Mouse (Mus musculus): ENCODE data around the gene Rab24. TPM values are rescaled to one million over a fixed set of nuclear protein-coding genes. Genes with fewer than 3 reads are reported as not detected.
A peak's percentile ranks its signal among the peaks of the same experiment; 100 is the strongest.

The Rab24 gene
- polyA plus RNA-seq, 1 experiment from 2014 or later, result 108 TPM

GRCm38 (mm10) chr13:55288854-55289253, 32.9 kb downstream of the Rab24 start:
- DNase-seq, result peak; percentile 19
- no peak overlapping the region for H3K27ac ChIP-seq (replicated peaks; ENCODE audit: low read depth, low read length)
- WGBS, result 86% methylated on average over 3 of the region's 3 CpGs

GRCm38 (mm10) chr13:55277646-55278045, 44.1 kb downstream of the Rab24 start:
- H3K27me3 ChIP-seq (ENCODE audit: control insufficient read depth, insufficient read depth, low read length), result no peaks in the 10 kb centered on the region
- H3K9me3 ChIP-seq (ENCODE audit: control insufficient read depth, low read length), result no peaks in the 10 kb centered on the region
- H3K4me2 ChIP-seq (ENCODE audit: low read length), result no peak overlapping the region
- no peak overlapping the region for H3K4me3 ChIP-seq (replicated peaks; ENCODE audit: low read depth, low read length)
- no peaks in the 10 kb centered on the region for H3K4me1 ChIP-seq (ENCODE audit: control insufficient read depth, insufficient read depth, low read length)
- 95% methylated on average over 5 of the region's 5 CpGs for WGBS
- no peak overlapping the region for H3K27ac ChIP-seq (replicated peaks; ENCODE audit: low read depth, low read length)
- H3K9ac ChIP-seq (replicated peaks; ENCODE audit: low read length), result no peak overlapping the region
- ATAC-seq (ENCODE audit: low FRiP score, low TSS enrichment) (no peak), DNase-seq (no peak)
- peaks cover 53% of the 10 kb centered on the region for H3K36me3 ChIP-seq (ENCODE audit: control insufficient read depth, insufficient read depth, low read length)

More at GRCm38 (mm10) chr13:55288854-55289253, 32.9 kb downstream of the Rab24 start:
- Histone ChIP-seq H3K36me3 (ENCODE audit: control insufficient read depth, insufficient read depth, low read length) (peaks cover 69% of the 10 kb centered on the region), H3K4me1 (ENCODE audit: control insufficient read depth, insufficient read depth, low read length) (no peaks in the 10 kb centered on the region), H3K4me3 (replicated peaks; ENCODE audit: low read depth, low read length) (no peak overlapping the region), H3K9me3 (ENCODE audit: control insufficient read depth, low read length) (no peaks in the 10 kb centered on the region), H3K27me3 (ENCODE audit: control insufficient read depth, insufficient read depth, low read length) (no peaks in the 10 kb centered on the region), H3K4me2 (ENCODE audit: low read length) (no peak overlapping the region), H3K9ac (replicated peaks; ENCODE audit: low read length) (no peak overlapping the region)
- ATAC-seq (ENCODE audit: low FRiP score, low TSS enrichment), result no peak

- WGBS, result 90% methylated on average over 5 of the region's 5 CpGs
- ATAC-seq (ENCODE audit: low FRiP score, low TSS enrichment) (no peak), DNase-seq (no peak)
- no peak overlapping the region for H3K4me3 ChIP-seq (replicated peaks; ENCODE audit: low read depth, low read length)
- H3K4me1 ChIP-seq (ENCODE audit: control insufficient read depth, insufficient read depth, low read length), result no peaks in the 10 kb centered on the region
- no peak overlapping the region for H3K9ac ChIP-seq (replicated peaks; ENCODE audit: low read length)
- peaks cover 53% of the 10 kb centered on the region for H3K36me3 ChIP-seq (ENCODE audit: control insufficient read depth, insufficient read depth, low read length)
- H3K4me2 ChIP-seq (ENCODE audit: low read length), result no peak overlapping the region
- no peaks in the 10 kb centered on the region for H3K9me3 ChIP-seq (ENCODE audit: control insufficient read depth, low read length)
- no peak overlapping the region for H3K27ac ChIP-seq (replicated peaks; ENCODE audit: low read depth, low read length)
- H3K27me3 ChIP-seq (ENCODE audit: control insufficient read depth, insufficient read depth, low read length), result no peaks in the 10 kb centered on the region
Measured at GRCm38 (mm10) chr13:55277203-55277602, 44.5 kb downstream of the Rab24 start.

Other genes starting within 250 kb of the Rab24 start
- gene Uimc1, start 221.6 kb downstream of the Rab24 start, polyA plus RNA-seq (2014; fragmentation: Nextera tagmentation; extraction: Ambion mirVana), result 20.7 and 20.8 TPM in 2 replicates
- gene Zfp346, start 216.6 kb downstream of the Rab24 start, polyA plus RNA-seq (2014; fragmentation: Nextera tagmentation; extraction: Ambion mirVana), result 23.6 and 26.2 TPM in 2 replicates
- gene Gm17617, start 188.4 kb downstream of the Rab24 start, polyA plus RNA-seq (2014; fragmentation: Nextera tagmentation; extraction: Ambion mirVana), result not detected in 2 replicates
- gene Fgfr4, start 169.3 kb downstream of the Rab24 start, polyA plus RNA-seq (2014; fragmentation: Nextera tagmentation; extraction: Ambion mirVana), result 0.38 and 0.99 TPM in 2 replicates
- gene Nsd1, start 112.2 kb downstream of the Rab24 start, polyA plus RNA-seq (2014; fragmentation: Nextera tagmentation; extraction: Ambion mirVana), result 72.6 and 76.6 TPM in 2 replicates
- gene Prelid1, start 1.4 kb downstream of the Rab24 start, polyA plus RNA-seq (2014; fragmentation: Nextera tagmentation; extraction: Ambion mirVana), result 325 and 336 TPM in 2 replicates
- 9.9 and 12.1 TPM in 2 replicates for gene Mxd3, start 7.9 kb upstream of the Rab24 start, polyA plus RNA-seq (2014; fragmentation: Nextera tagmentation; extraction: Ambion mirVana)
- 37.5 and 51.8 TPM in 2 replicates for gene Lman2, start 40.8 kb upstream of the Rab24 start, polyA plus RNA-seq (2014; fragmentation: Nextera tagmentation; extraction: Ambion mirVana)
- 0.30 and 0.33 TPM in 2 replicates for gene Rgs14, start 47.8 kb upstream of the Rab24 start, polyA plus RNA-seq (2014; fragmentation: Nextera tagmentation; extraction: Ambion mirVana)
- not detected in 2 replicates for gene Slc34a1, start 76.2 kb upstream of the Rab24 start, polyA plus RNA-seq (2014; fragmentation: Nextera tagmentation; extraction: Ambion mirVana)
- gene Pfn3, start 93.3 kb upstream of the Rab24 start, polyA plus RNA-seq (2014; fragmentation: Nextera tagmentation; extraction: Ambion mirVana), result 0.59 TPM in 1 of 2 replicates, not detected in the other
- not detected in 2 replicates for gene F12, start 104.8 kb upstream of the Rab24 start, polyA plus RNA-seq (2014; fragmentation: Nextera tagmentation; extraction: Ambion mirVana)
- 41.8 and 44.0 TPM in 2 replicates for gene Grk6, start 123.1 kb upstream of the Rab24 start, polyA plus RNA-seq (2014; fragmentation: Nextera tagmentation; extraction: Ambion mirVana)
- 7.0 and 34.3 TPM in 2 replicates for gene Prr7, start 142.3 kb upstream of the Rab24 start, polyA plus RNA-seq (2014; fragmentation: Nextera tagmentation; extraction: Ambion mirVana)
- 509 and 557 TPM in 2 replicates for gene Dbn1, start 166.2 kb upstream of the Rab24 start, polyA plus RNA-seq (2014; fragmentation: Nextera tagmentation; extraction: Ambion mirVana)
- 126 and 154 TPM in 2 replicates for gene Pdlim7, start 191.7 kb upstream of the Rab24 start, polyA plus RNA-seq (2014; fragmentation: Nextera tagmentation; extraction: Ambion mirVana)
- gene Dok3, start 207.3 kb upstream of the Rab24 start, polyA plus RNA-seq (2014; fragmentation: Nextera tagmentation; extraction: Ambion mirVana), result 3.4 and 4.0 TPM in 2 replicates
- gene Ddx41, start 214.7 kb upstream of the Rab24 start, polyA plus RNA-seq (2014; fragmentation: Nextera tagmentation; extraction: Ambion mirVana), result 56.2 and 57.6 TPM in 2 replicates
- gene Fam193b, start 249.2 kb upstream of the Rab24 start, polyA plus RNA-seq (2014; fragmentation: Nextera tagmentation; extraction: Ambion mirVana), result 50.0 and 57.6 TPM in 2 replicates

All from midbrain, embryonic 14.5 days (tissue).